Comparison of ENCODE assay signal across 18 mouse cellular contexts in the genomic region with DNA sequence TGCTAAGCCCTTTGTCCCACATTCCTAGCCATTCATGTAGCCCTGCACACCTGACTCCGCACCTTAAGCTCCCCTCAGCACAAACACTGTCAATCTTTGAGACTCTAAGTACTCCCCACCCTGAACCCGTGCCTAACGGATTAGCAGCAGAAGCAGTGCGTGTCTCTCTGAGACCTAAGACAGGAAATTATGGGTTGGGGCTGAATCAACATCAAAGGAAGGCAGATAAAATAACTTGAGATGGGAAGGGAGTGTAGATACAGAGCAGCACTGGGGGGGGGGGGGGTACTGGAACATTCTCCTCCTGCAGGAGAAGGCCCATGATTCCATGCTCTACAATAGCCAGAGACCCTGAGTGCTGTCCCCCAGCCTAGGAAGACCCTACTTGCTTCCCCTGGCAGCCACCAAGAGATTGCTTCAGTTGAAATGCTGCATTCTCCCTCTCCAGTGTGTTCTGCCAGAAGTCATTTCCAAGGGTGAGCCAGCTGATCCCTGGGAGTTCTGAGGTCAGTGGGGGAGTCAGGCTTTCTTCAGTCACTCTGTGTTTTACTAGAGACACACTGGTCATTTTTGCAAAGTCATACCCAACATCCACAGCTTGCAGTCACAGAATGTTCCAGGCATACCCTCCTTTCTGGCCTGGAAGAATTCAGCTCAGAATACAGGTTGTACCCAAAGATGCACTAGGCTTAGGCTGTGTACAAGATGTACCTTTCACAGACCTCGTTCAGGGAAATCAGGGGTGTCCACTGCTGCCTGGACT.
DNase-seq lines count a peak whose midpoint lies in the region; ATAC-seq and TF ChIP-seq lines count a peak whose summit lies in the region.
"Had no signal": no experiment of that assay in that cellular context is flagged by ENCODE, and none has a peak within 500 bp of the region (broad histone marks: within the 10 kb centered on the region; RNA-seq: fewer than 3 reads in every experiment).

No protein-coding gene starts in this region.

- H3K4me1 ChIP-seq in kidney, adult 2 months (ENCODE audit: control insufficient read depth, insufficient read depth, low read length): peaks cover 5% of the 10 kb centered on the region; the same call in 1 of the 2 replicates
- peaks cover 17% of the 10 kb centered on the region for H3K4me1 ChIP-seq in kidney, embryonic 16.5 days (ENCODE audit: insufficient read depth, low read length)

- H3K27ac ChIP-seq in kidney, adult 2 months (ENCODE audit: insufficient read depth, low read depth, low read length): no peak overlapping the region
- no peak overlapping the region for H3K27ac ChIP-seq in kidney, embryonic 16.5 days (ENCODE audit: low read length)
- H3K27ac ChIP-seq: heart, adult 2 months; hindbrain, embryonic 12.5 days; limb, embryonic 15.5 days; neural tube, embryonic 13.5 days had no signal

- H3K4me2 ChIP-seq in kidney, embryonic 16.5 days (replicated peaks; ENCODE audit: low read depth, low read length): no peak overlapping the region
- H3K4me2 ChIP-seq: hindbrain, embryonic 12.5 days; limb, embryonic 15.5 days; neural tube, embryonic 13.5 days had no signal

- TF ChIP-seq CTCF in kidney, adult 2 months (conservative IDR thresholded peaks at IDR 0.05; ENCODE audit: insufficient read depth, insufficient read length, low read depth, low read length): no peak

- 67% methylated on average over 5 of the region's 5 CpGs for WGBS in kidney, adult 2 months
- 54% methylated on average over 5 of the region's 5 CpGs for WGBS in kidney, embryonic 16.5 days

- no peaks in the 10 kb centered on the region for H3K27me3 ChIP-seq in kidney, adult 2 months (replicated peaks; ENCODE audit: control insufficient read depth, insufficient read depth, low read length)
- no peaks in the 10 kb centered on the region for H3K27me3 ChIP-seq in kidney, embryonic 16.5 days (ENCODE audit: insufficient read depth, low read length)
- H3K27me3 ChIP-seq: hindbrain, embryonic 12.5 days; limb, embryonic 15.5 days; neural tube, embryonic 13.5 days had no signal

- H3K4me3 ChIP-seq in kidney, adult 2 months (ENCODE audit: insufficient read depth, low read depth, low read length): no peak overlapping the region
- no peak overlapping the region for H3K4me3 ChIP-seq in kidney, embryonic 16.5 days (ENCODE audit: low read length)
- H3K4me3 ChIP-seq: heart, adult 2 months; hindbrain, embryonic 12.5 days; limb, embryonic 15.5 days; neural tube, embryonic 13.5 days had no signal

- H3K9ac ChIP-seq in kidney, embryonic 16.5 days (replicated peaks; ENCODE audit: low read length): no peak overlapping the region
- H3K9ac ChIP-seq: hindbrain, embryonic 12.5 days; limb, embryonic 15.5 days; liver, postnatal 0 days; neural tube, embryonic 13.5 days had no signal

- no peak for TF ChIP-seq POLR2A in kidney, adult 2 months (IDR thresholded peaks at IDR 0.05; ENCODE audit: low read depth, low read length)

- no peaks in the 10 kb centered on the region for H3K36me3 ChIP-seq in kidney, adult 2 months (ENCODE audit: control insufficient read depth, insufficient read depth, low read length)
- no peaks in the 10 kb centered on the region for H3K36me3 ChIP-seq in kidney, embryonic 16.5 days (ENCODE audit: insufficient read depth, low read length)
- H3K36me3 ChIP-seq: hindbrain, embryonic 12.5 days; limb, embryonic 15.5 days; neural tube, embryonic 13.5 days had no signal

- no peak for ATAC-seq in kidney, embryonic 16.5 days (ENCODE audit: low FRiP score, low TSS enrichment)
- ATAC-seq: forebrain, embryonic 14.5 days; inflammation-experienced regulatory T-cells, adult 6 months; liver, postnatal 0 days had no signal

- DNase-seq in adrenal gland, adult 2 months: peak; percentile 19
- no peak for DNase-seq in adrenal gland, postnatal 10 days
- DNase-seq in kidney, adult 2 months: peak; percentile 68
- DNase-seq in lung, postnatal 10 days: peak; percentile 62
- no peak for DNase-seq in lung, postnatal 4 days
- DNase-seq in lung, postnatal 36 days: peak; percentile 62
- DNase-seq in urinary bladder, adult 2 months (ENCODE audit: low spot score): no peak
- DNase-seq: adrenal gland, postnatal 25 days; cerebellum, adult 9-11 months; liver, postnatal 0 days; thymus, postnatal 4 days had no signal

- H3K9me3 ChIP-seq in kidney, embryonic 16.5 days (ENCODE audit: low read length): peaks cover 3% of the 10 kb centered on the region; the same call in 1 of the 2 replicates
- H3K9me3 ChIP-seq: hindbrain, embryonic 12.5 days; limb, embryonic 15.5 days; neural tube, embryonic 13.5 days had no signal

Comparison
In these comparisons a context has a peak if more than half of its experiments do, and no peak if none do; other contexts are left out.
1. DNase-seq: peak in adrenal gland, adult 2 months (single experiment), kidney, adult 2 months (single experiment), lung, postnatal 10 days (single experiment) and lung, postnatal 36 days (single experiment); none in adrenal gland, postnatal 10 days (single experiment), lung, postnatal 4 days (0 of 2) and urinary bladder, adult 2 months (single experiment).